Mouse (Mus musculus): Measurements from ENCODE around the gene Toporsl. TPM values are rescaled to one million over a fixed set of nuclear protein-coding genes. Genes with fewer than 3 reads are reported as not detected.

The Toporsl gene
- total and polyA plus RNA-seq, 3 experiments: not detected

- DNase-seq (ENCODE audit: low read depth, low spot score): no peak
- H3K79me2 ChIP-seq (ENCODE audit: control insufficient read depth, insufficient read depth, low read length, poor library complexity): no peaks in the 10 kb centered on the region
- H3K27ac ChIP-seq (ENCODE audit: control insufficient read depth, low read depth, low read length): no peak overlapping the region
- no peaks in the 10 kb centered on the region for H3K9me3 ChIP-seq (replicated peaks; ENCODE audit: insufficient read depth, low read length)
- no peaks in the 10 kb centered on the region for H3K27me3 ChIP-seq (ENCODE audit: control insufficient read depth in 1 of 2, insufficient read depth in 2 of 2, low read length in 2 of 2)
- no peak overlapping the region for H3K9ac ChIP-seq (ENCODE audit: control insufficient read depth, low read depth, low read length, poor library complexity, severe bottlenecking)
- no peak overlapping the region for H3K4me3 ChIP-seq (ENCODE audit: control insufficient read depth in 1 of 2, insufficient read depth in 1 of 2, low read depth in 2 of 2, low read length in 2 of 2)
- H3K4me1 ChIP-seq (ENCODE audit: control insufficient read depth in 1 of 2, insufficient read depth in 2 of 2, low read length in 2 of 2): no peaks in the 10 kb centered on the region
- H3K36me3 ChIP-seq (ENCODE audit: control insufficient read depth in 1 of 2, insufficient read depth in 2 of 2, low read length in 2 of 2): no peaks in the 10 kb centered on the region
- TF ChIP-seq KAT2A (conservative IDR thresholded peaks at IDR 0.05; ENCODE audit: low read depth, low read length): no peak
- no peak for TF ChIP-seq UBTF (IDR thresholded peaks at IDR 0.05; ENCODE audit: borderline replicate concordance, insufficient read depth, low read depth, low read length)
- TF ChIP-seq RCOR1 (IDR thresholded peaks at IDR 0.05; ENCODE audit: low read depth, low read length): no peak
- TF ChIP-seq TAL1 (IDR thresholded peaks at IDR 0.05; ENCODE audit: low read length): no peak
- no peak for TF ChIP-seq MAX (IDR thresholded peaks at IDR 0.05; ENCODE audit: low read length)
- no peak for TF ChIP-seq CHD1 (IDR thresholded peaks at IDR 0.05; ENCODE audit: low read depth, low read length)
- no peak for TF ChIP-seq MAZ (IDR thresholded peaks at IDR 0.05; ENCODE audit: low read depth, low read length)
- no peak for TF ChIP-seq MXI1 (IDR thresholded peaks at IDR 0.05; ENCODE audit: low read depth, low read length)
These were observed 38.0 kb upstream of the Toporsl start for GRCm38 (mm10) chr4:52558080-52558479.

GRCm38 (mm10) chr4:52563859-52564258, 32.2 kb upstream of the Toporsl start:
- H3K4me1 ChIP-seq (ENCODE audit: control insufficient read depth in 1 of 2, insufficient read depth in 2 of 2, low read length in 2 of 2): no peaks in the 10 kb centered on the region
- H3K27me3 ChIP-seq (ENCODE audit: control insufficient read depth in 1 of 2, insufficient read depth in 2 of 2, low read length in 2 of 2): no peaks in the 10 kb centered on the region
- no peak overlapping the region for H3K27ac ChIP-seq (ENCODE audit: control insufficient read depth, low read depth, low read length)
- H3K9me3 ChIP-seq (replicated peaks; ENCODE audit: insufficient read depth, low read length): no peaks in the 10 kb centered on the region
- DNase-seq (ENCODE audit: low read depth, low spot score): no peak
- H3K79me2 ChIP-seq (ENCODE audit: control insufficient read depth, insufficient read depth, low read length, poor library complexity): no peaks in the 10 kb centered on the region
- H3K36me3 ChIP-seq (ENCODE audit: control insufficient read depth in 1 of 2, insufficient read depth in 2 of 2, low read length in 2 of 2): no peaks in the 10 kb centered on the region
- H3K9ac ChIP-seq (ENCODE audit: control insufficient read depth, low read depth, low read length, poor library complexity, severe bottlenecking): no peak overlapping the region
- TF ChIP-seq NRF1 (IDR thresholded peaks at IDR 0.05; ENCODE audit: insufficient read depth, low read depth, low read length, poor library complexity, severe bottlenecking) (no peak), MYC (IDR thresholded peaks at IDR 0.05; ENCODE audit: low read depth, low read length) (no peak), USF2 (IDR thresholded peaks at IDR 0.05; ENCODE audit: borderline replicate concordance in 1 of 2, insufficient read depth in 1 of 2, low read depth in 1 of 2, low read length in 2 of 2) (no peak), TAL1 (IDR thresholded peaks at IDR 0.05; ENCODE audit: low read length) (no peak), ZC3H11A (IDR thresholded peaks at IDR 0.05; ENCODE audit: low read depth, low read length) (no peak), JUND (IDR thresholded peaks at IDR 0.05; ENCODE audit: low read depth, low read length) (no peak), ELF1 (IDR thresholded peaks at IDR 0.05; ENCODE audit: low read depth, low read length) (no peak), MAZ (IDR thresholded peaks at IDR 0.05; ENCODE audit: low read depth, low read length) (no peak), POLR2A (IDR thresholded peaks at IDR 0.05; ENCODE audit: control insufficient read depth in 1 of 2, insufficient read depth in 1 of 2, low read depth in 1 of 2, low read length in 2 of 2, poor library complexity in 1 of 2) (no peak), NELFE (IDR thresholded peaks at IDR 0.05; ENCODE audit: low read depth, low read length) (no peak), MAFK (IDR thresholded peaks at IDR 0.05; ENCODE audit: borderline replicate concordance, low read depth, low read length) (no peak), MAX (IDR thresholded peaks at IDR 0.05; ENCODE audit: low read length) (no peak), POLR2AphosphoS2 (IDR thresholded peaks at IDR 0.05; ENCODE audit: low read length) (no peak), USF1 (IDR thresholded peaks at IDR 0.05; ENCODE audit: low read depth, low read length) (no peak), HCFC1 (IDR thresholded peaks at IDR 0.05; ENCODE audit: low read depth, low read length) (no peak), ZKSCAN1 (IDR thresholded peaks at IDR 0.05; ENCODE audit: low read depth, low read length) (no peak), TCF12 (IDR thresholded peaks at IDR 0.05; ENCODE audit: low read depth, low read length) (no peak), RAD21 (IDR thresholded peaks at IDR 0.05; ENCODE audit: low read depth, low read length) (no peak), EP300 (IDR thresholded peaks at IDR 0.05; ENCODE audit: low read depth in 1 of 2, low read length in 2 of 2) (no peak)
- no peak overlapping the region for H3K4me3 ChIP-seq (ENCODE audit: control insufficient read depth in 1 of 2, insufficient read depth in 1 of 2, low read depth in 2 of 2, low read length in 2 of 2)

Measured in MEL (cell line).